Mouse (Mus musculus): ENCODE measurements around the gene Avil. TPM values are rescaled to one million over a fixed set of nuclear protein-coding genes. Genes with fewer than 3 reads are reported as not detected.

Gene Avil
- polyA plus RNA-seq, 1 experiment = 0.13 TPM

- Histone ChIP-seq H3K79me3 (ENCODE audit: low read depth) (no peaks in the 10 kb centered on the region), H3K79me2 (ENCODE audit: control insufficient read depth, insufficient read depth) (no peaks in the 10 kb centered on the region), H3K4me3 (ENCODE audit: insufficient read depth, poor library complexity, severe bottlenecking) (no peak overlapping the region), H3ac (ENCODE audit: control insufficient read depth, insufficient read length, low read depth) (no peak overlapping the region), H3K36me3 (ENCODE audit: control insufficient read depth, insufficient read depth) (peaks cover 6% of the 10 kb centered on the region), H3K27me3 (ENCODE audit: control insufficient read depth, insufficient read depth, insufficient read length) (no peaks in the 10 kb centered on the region)
- no peak for TF ChIP-seq FOSL1 (IDR thresholded peaks at IDR 0.05; ENCODE audit: insufficient read depth, low read length, poor library complexity, severe bottlenecking)
- TF ChIP-seq MAX (IDR thresholded peaks at IDR 0.05) = no peak
- TF ChIP-seq USF1 (IDR thresholded peaks at IDR 0.05; ENCODE audit: low read depth) = no peak
- TF ChIP-seq CEBPB (IDR thresholded peaks at IDR 0.05; ENCODE audit: low read depth) = no peak
- no peak for TF ChIP-seq MYOG (IDR thresholded peaks at IDR 0.05; ENCODE audit: control insufficient read depth, extremely low read depth, insufficient read length)
- TF ChIP-seq MYOD1 (IDR thresholded peaks at IDR 0.05; ENCODE audit: control insufficient read depth, insufficient read length, low read depth) = no peak
These were observed 16.6 kb downstream of the Avil start for GRCm38 (mm10) chr10:127017071-127017470.

- no peaks in the 10 kb centered on the region for H3K27me3 ChIP-seq (ENCODE audit: control insufficient read depth, insufficient read depth, insufficient read length)
- peaks cover 19% of the 10 kb centered on the region for H3K36me3 ChIP-seq (ENCODE audit: control insufficient read depth, insufficient read depth)
- no peaks in the 10 kb centered on the region for H3K79me2 ChIP-seq (ENCODE audit: control insufficient read depth, insufficient read depth)
- H3K4me3 ChIP-seq (ENCODE audit: insufficient read depth, poor library complexity, severe bottlenecking) = no peak overlapping the region
- TF ChIP-seq MAX (IDR thresholded peaks at IDR 0.05) (no peak), MYOG (IDR thresholded peaks at IDR 0.05; ENCODE audit: control insufficient read depth, extremely low read depth, insufficient read length) (no peak), CEBPB (IDR thresholded peaks at IDR 0.05; ENCODE audit: low read depth) (no peak), USF1 (IDR thresholded peaks at IDR 0.05; ENCODE audit: low read depth) (no peak), MYOD1 (IDR thresholded peaks at IDR 0.05; ENCODE audit: control insufficient read depth, insufficient read length, low read depth) (no peak), CTCF (IDR thresholded peaks at IDR 0.05; ENCODE audit: control insufficient read depth, insufficient read depth, insufficient read length) (no peak), FOSL1 (IDR thresholded peaks at IDR 0.05; ENCODE audit: insufficient read depth, low read length, poor library complexity, severe bottlenecking) (no peak)
- H3K79me3 ChIP-seq (ENCODE audit: low read depth) = no peaks in the 10 kb centered on the region
- no peak overlapping the region for H3ac ChIP-seq (ENCODE audit: control insufficient read depth, insufficient read length, low read depth)
These were observed 17.9 kb downstream of the Avil start for GRCm38 (mm10) chr10:127018422-127018821.

- Histone ChIP-seq H3K79me2 (ENCODE audit: control insufficient read depth, insufficient read depth) (peaks cover 17% of the 10 kb centered on the region), H3K79me3 (ENCODE audit: low read depth) (peaks cover 5% of the 10 kb centered on the region), H3ac (ENCODE audit: control insufficient read depth, insufficient read length, low read depth) (peak within 1 kb of the TSS; percentile 92), H3K27me3 (ENCODE audit: control insufficient read depth, insufficient read depth, insufficient read length) (no peaks in the 10 kb centered on the region), H3K36me3 (ENCODE audit: control insufficient read depth, insufficient read depth) (peaks cover 18% of the 10 kb centered on the region), H3K4me3 (ENCODE audit: insufficient read depth, poor library complexity, severe bottlenecking) (peak within 1 kb of the TSS; percentile 66)
- TF ChIP-seq USF1 (IDR thresholded peaks at IDR 0.05; ENCODE audit: low read depth) = no peak
- peak; percentile 72 for TF ChIP-seq MAX (IDR thresholded peaks at IDR 0.05)
- no peak for TF ChIP-seq MYOD1 (IDR thresholded peaks at IDR 0.05; ENCODE audit: control insufficient read depth, insufficient read length, low read depth)
- TF ChIP-seq CTCF (IDR thresholded peaks at IDR 0.05; ENCODE audit: control insufficient read depth, insufficient read depth, insufficient read length) = peak; percentile 75
- no peak for TF ChIP-seq CEBPB (IDR thresholded peaks at IDR 0.05; ENCODE audit: low read depth)
- no peak for TF ChIP-seq MYOG (IDR thresholded peaks at IDR 0.05; ENCODE audit: control insufficient read depth, extremely low read depth, insufficient read length)
These were observed 30.1 kb downstream of the Avil start, which contains the start of gene Tsfm for GRCm38 (mm10) chr10:127030336-127031296. Gene Tsfm, minus strand, starts transcription at chr10:127030840.

- Histone ChIP-seq H3K27me3 (ENCODE audit: control insufficient read depth, insufficient read depth, insufficient read length) (no peaks in the 10 kb centered on the region), H3K79me2 (ENCODE audit: control insufficient read depth, insufficient read depth) (peaks cover 17% of the 10 kb centered on the region), H3ac (ENCODE audit: control insufficient read depth, insufficient read length, low read depth) (no peak overlapping the region), H3K4me3 (ENCODE audit: insufficient read depth, poor library complexity, severe bottlenecking) (no peak overlapping the region), H3K79me3 (ENCODE audit: low read depth) (peaks cover 5% of the 10 kb centered on the region), H3K36me3 (ENCODE audit: control insufficient read depth, insufficient read depth) (peaks cover 9% of the 10 kb centered on the region)
- TF ChIP-seq CEBPB (IDR thresholded peaks at IDR 0.05; ENCODE audit: low read depth) (no peak), MYOD1 (IDR thresholded peaks at IDR 0.05; ENCODE audit: control insufficient read depth, insufficient read length, low read depth) (no peak), USF1 (IDR thresholded peaks at IDR 0.05; ENCODE audit: low read depth) (no peak), MYOG (IDR thresholded peaks at IDR 0.05; ENCODE audit: control insufficient read depth, extremely low read depth, insufficient read length) (no peak), FOSL1 (IDR thresholded peaks at IDR 0.05; ENCODE audit: insufficient read depth, low read length, poor library complexity, severe bottlenecking) (no peak), CTCF (IDR thresholded peaks at IDR 0.05; ENCODE audit: control insufficient read depth, insufficient read depth, insufficient read length) (no peak)
These were observed 32.8 kb downstream of the Avil start for GRCm38 (mm10) chr10:127033301-127033741.

- Histone ChIP-seq H3K79me2 (ENCODE audit: control insufficient read depth, insufficient read depth) (no peaks in the 10 kb centered on the region), H3K79me3 (ENCODE audit: low read depth) (no peaks in the 10 kb centered on the region), H3K36me3 (ENCODE audit: control insufficient read depth, insufficient read depth) (no peaks in the 10 kb centered on the region), H3K27me3 (ENCODE audit: control insufficient read depth, insufficient read depth, insufficient read length) (no peaks in the 10 kb centered on the region), H3ac (ENCODE audit: control insufficient read depth, insufficient read length, low read depth) (no peak overlapping the region), H3K4me3 (ENCODE audit: insufficient read depth, poor library complexity, severe bottlenecking) (no peak overlapping the region)
- TF ChIP-seq MAX (IDR thresholded peaks at IDR 0.05) (no peak), CTCF (IDR thresholded peaks at IDR 0.05; ENCODE audit: control insufficient read depth, insufficient read depth, insufficient read length) (no peak), MYOG (IDR thresholded peaks at IDR 0.05; ENCODE audit: control insufficient read depth, extremely low read depth, insufficient read length) (no peak), USF1 (IDR thresholded peaks at IDR 0.05; ENCODE audit: low read depth) (no peak), CEBPB (IDR thresholded peaks at IDR 0.05; ENCODE audit: low read depth) (no peak), MYOD1 (IDR thresholded peaks at IDR 0.05; ENCODE audit: control insufficient read depth, insufficient read length, low read depth) (no peak), FOSL1 (IDR thresholded peaks at IDR 0.05; ENCODE audit: insufficient read depth, low read length, poor library complexity, severe bottlenecking) (no peak)
These were observed 35.8 kb downstream of the Avil start for GRCm38 (mm10) chr10:127036273-127036672.

Data from C2C12 (cell line).